Mouse (Mus musculus) cortical plate, adult 2 months (tissue): Measurements from ENCODE around the gene Stx6. TPM values are rescaled to one million over a fixed set of nuclear protein-coding genes. Genes with fewer than 3 reads are reported as not detected.

ENCODE experiments used
- H3K27ac ChIP-seq: fragments of 200-500 bp; 2 replicates; pipeline ENCODE4 v1.5.1; 2012; ENCODE audit warnings: low read length, control low read depth, inconsistent platforms; ENCODE audit not compliant: insufficient read depth
- H3K4me1 ChIP-seq: fragments of 200-500 bp; 2 replicates; pipeline ENCODE4 v1.6.1; 2011; ENCODE audit warnings: low read length; ENCODE audit not compliant: control insufficient read depth, insufficient read depth
- H3K4me3 ChIP-seq: fragments of 200-500 bp; 2 replicates; pipeline ENCODE4 v1.5.1; 2011; ENCODE audit warnings: mild to moderate bottlenecking, low read length, control low read depth; ENCODE audit not compliant: insufficient read depth
- CTCF ChIP-seq: fragments of 200-500 bp; IDR thresholded peaks from 2 replicates; pipeline ENCODE4 v1.5.1; 2011; ENCODE audit warnings: mild to moderate bottlenecking, control low read depth, low read length; ENCODE audit not compliant: insufficient read depth; ENCODE audit errors: extremely low read depth
- POLR2A ChIP-seq: fragments of 200-500 bp; IDR thresholded peaks from 2 replicates; pipeline ENCODE4 v1.6.1; 2011; ENCODE audit warnings: mild to moderate bottlenecking, low read length, control low read depth; ENCODE audit not compliant: insufficient read depth; ENCODE audit errors: extremely low read depth
- polyA plus RNA-seq: library from polyadenylated mRNA; depleted of rRNA; stranded (reverse); fragments of >200 nt; gene quantifications from 2 replicates; pipeline ENCODE4 v1.2.3, GENCODE M21; 2012

Stx6 gene
- polyA plus RNA-seq, 1 experiment, result 108 TPM

GRCm38 (mm10) chr1:155223036-155223435 is 64.5 kb downstream of the Stx6 start:
- TF ChIP-seq POLR2A (no peak), CTCF (no peak)
- no peak overlapping the region for H3K4me3 ChIP-seq
- H3K4me1 ChIP-seq, result peaks cover 2% of the 10 kb centered on the region; the same call in 1 of the 2 replicates
- no peak overlapping the region for H3K27ac ChIP-seq

- no peak overlapping the region for H3K27ac ChIP-seq
- H3K4me3 ChIP-seq, result no peak overlapping the region
- peaks cover 2% of the 10 kb centered on the region; the same call in 1 of the 2 replicates for H3K4me1 ChIP-seq
- TF ChIP-seq CTCF (peak; percentile 88), POLR2A (no peak)
These were observed 65.5 kb downstream of the Stx6 start for GRCm38 (mm10) chr1:155223849-155224554.

GRCm38 (mm10) chr1:155229464-155230411 is 71.2 kb downstream of the Stx6 start:
- Histone ChIP-seq H3K4me3 (no peak overlapping the region), H3K4me1 (peaks cover 18% of the 10 kb centered on the region), H3K27ac (peak overlapping the region; percentile 76)
- TF ChIP-seq POLR2A (no peak), CTCF (no peak)

- no peak overlapping the region for H3K4me3 ChIP-seq
- peaks cover 24% of the 10 kb centered on the region for H3K4me1 ChIP-seq
- TF ChIP-seq CTCF (no peak), POLR2A (no peak)
- no peak overlapping the region for H3K27ac ChIP-seq
These were observed 73.9 kb downstream of the Stx6 start for GRCm38 (mm10) chr1:155232385-155232784.

GRCm38 (mm10) chr1:155232786-155233185 is 74.3 kb downstream of the Stx6 start:
- H3K4me1 ChIP-seq, result peaks cover 25% of the 10 kb centered on the region
- no peak overlapping the region for H3K4me3 ChIP-seq
- no peak overlapping the region for H3K27ac ChIP-seq
- no peak for TF ChIP-seq POLR2A
- no peak for TF ChIP-seq CTCF

- no peak for TF ChIP-seq CTCF
- no peak for TF ChIP-seq POLR2A
- Histone ChIP-seq H3K4me1 (peaks cover 29% of the 10 kb centered on the region), H3K4me3 (no peak overlapping the region), H3K27ac (peak overlapping the region; percentile 94)
These were observed 74.9 kb downstream of the Stx6 start for GRCm38 (mm10) chr1:155233378-155233777.

GRCm38 (mm10) chr1:155233931-155234607 is 75.6 kb downstream of the Stx6 start:
- H3K4me1 ChIP-seq, result peaks cover 29% of the 10 kb centered on the region

GRCm38 (mm10) chr1:155235641-155236040 is 77.1 kb downstream of the Stx6 start:
- peaks cover 23% of the 10 kb centered on the region for H3K4me1 ChIP-seq
- H3K27ac ChIP-seq, result 0 out of 2 replicates have a peak overlapping the region, but pooled peaks have one; percentile 4
- no peak for TF ChIP-seq CTCF
- TF ChIP-seq POLR2A, result no peak
- H3K4me3 ChIP-seq, result no peak overlapping the region

More at GRCm38 (mm10) chr1:155233931-155234607, 75.6 kb downstream of the Stx6 start:
- TF ChIP-seq CTCF (no peak), POLR2A (no peak)
- Histone ChIP-seq H3K27ac (peak overlapping the region; percentile 94), H3K4me3 (no peak overlapping the region)
